Mouse (Mus musculus) intestine, postnatal 0 days (tissue): ENCODE measurements at regions not wholly inside any gene's neighbourhood (a gene's known extent, or its start where the extent isn't known, plus 50 kb on each side); places are given as distances from the start of the nearest gene placed in this dataset.

ENCODE experiments used
- ATAC-seq: fragments of 200-750 bp; cut with Nextera tagmentation; 2 replicates; pipeline ENCODE4 v1.8.0; 2017; ENCODE audit warnings: mild to moderate bottlenecking, moderate TSS enrichment, moderate library complexity
- H3K27ac ChIP-seq: fragments of 300-500 bp; sonication (generic); 2 replicates; pipeline ENCODE4 v1.5.1; 2014; ENCODE audit warnings: mild to moderate bottlenecking, low read depth, low read length, moderate library complexity
- H3K27me3 ChIP-seq: fragments of 300-500 bp; sonication (generic); replicated peaks from 2 replicates; pipeline ENCODE4 v1.6.1; 2014; ENCODE audit warnings: low read length, mixed read lengths; ENCODE audit not compliant: control insufficient read depth, insufficient read depth
- H3K36me3 ChIP-seq: fragments of 300-500 bp; sonication (generic); 2 replicates; pipeline ENCODE4 v1.6.1; 2014; ENCODE audit warnings: mild to moderate bottlenecking, moderate library complexity; ENCODE audit not compliant: control insufficient read depth, insufficient read depth
- H3K4me1 ChIP-seq: fragments of 300-500 bp; sonication (generic); replicated peaks from 2 replicates; pipeline ENCODE4 v1.6.1; 2014; ENCODE audit warnings: antibody characterized with exemption, low read length, mixed read lengths; ENCODE audit not compliant: control insufficient read depth, insufficient read depth
- H3K4me2 ChIP-seq: fragments of 300-500 bp; sonication (generic); replicated peaks from 2 replicates; pipeline ENCODE4 v1.6.1; 2014; ENCODE audit warnings: low read depth, mild to moderate bottlenecking, moderate library complexity
- H3K4me3 ChIP-seq: fragments of 300-500 bp; sonication (generic); 2 replicates; pipeline ENCODE4 v1.5.1; 2014; ENCODE audit warnings: low read depth, low read length
- H3K9ac ChIP-seq: fragments of 300-500 bp; sonication (generic); 2 replicates; pipeline ENCODE4 v1.6.1; 2014; ENCODE audit warnings: mild to moderate bottlenecking, low read depth, low read length
- H3K9me3 ChIP-seq: fragments of 300-500 bp; sonication (generic); 2 replicates; pipeline ENCODE4 v1.6.1; 2016; ENCODE audit warnings: mixed run types; ENCODE audit not compliant: control insufficient read depth
- CTCF ChIP-seq: sonication (generic); IDR thresholded peaks from 2 replicates; pipeline ENCODE4 v1.5.1; 2016; ENCODE audit warnings: low read depth, mild to moderate bottlenecking, control low read depth, antibody characterized with exemption, moderate library complexity
- WGBS: fragments of 180-500 bp; shearing (Covaris S2); extraction: QIAGEN DNeasy Blood & Tissue Kit; methylation state at CpG from one replicate; pipeline ENCODE4 v1.1.7; 2014; 5-methylcytosine and 5-hydroxymethylcytosine counted together

- H3K9ac ChIP-seq = no peak overlapping the region
- no peak overlapping the region for H3K4me3 ChIP-seq
- no peaks in the 10 kb centered on the region for H3K4me1 ChIP-seq
- WGBS = 11% methylated on average over 2 of the region's 2 CpGs
- H3K9me3 ChIP-seq = no peaks in the 10 kb centered on the region
- H3K27ac ChIP-seq = no peak overlapping the region
- peak overlapping the region; percentile 21; the same call in 1 of the 2 replicates for H3K4me2 ChIP-seq
- H3K36me3 ChIP-seq = no peaks in the 10 kb centered on the region
- TF ChIP-seq CTCF = no peak
- ATAC-seq = peak; percentile 51; the same call in 1 of the 2 replicates
- H3K27me3 ChIP-seq = no peaks in the 10 kb centered on the region
These were observed 131.1 kb upstream of the Tab2 start for GRCm38 (mm10) chr10:8087106-8087505.

- Histone ChIP-seq H3K4me1 (no peaks in the 10 kb centered on the region), H3K27ac (no peak overlapping the region), H3K36me3 (no peaks in the 10 kb centered on the region), H3K27me3 (no peaks in the 10 kb centered on the region), H3K9me3 (no peaks in the 10 kb centered on the region), H3K4me3 (no peak overlapping the region), H3K4me2 (no peak overlapping the region), H3K9ac (no peak overlapping the region)
- TF ChIP-seq CTCF = no peak
- WGBS = 55% methylated on average over 4 of the region's 4 CpGs
- ATAC-seq = no peak
These were observed 130.4 kb upstream of the Tab2 start for GRCm38 (mm10) chr10:8086442-8086841.

DNA sequence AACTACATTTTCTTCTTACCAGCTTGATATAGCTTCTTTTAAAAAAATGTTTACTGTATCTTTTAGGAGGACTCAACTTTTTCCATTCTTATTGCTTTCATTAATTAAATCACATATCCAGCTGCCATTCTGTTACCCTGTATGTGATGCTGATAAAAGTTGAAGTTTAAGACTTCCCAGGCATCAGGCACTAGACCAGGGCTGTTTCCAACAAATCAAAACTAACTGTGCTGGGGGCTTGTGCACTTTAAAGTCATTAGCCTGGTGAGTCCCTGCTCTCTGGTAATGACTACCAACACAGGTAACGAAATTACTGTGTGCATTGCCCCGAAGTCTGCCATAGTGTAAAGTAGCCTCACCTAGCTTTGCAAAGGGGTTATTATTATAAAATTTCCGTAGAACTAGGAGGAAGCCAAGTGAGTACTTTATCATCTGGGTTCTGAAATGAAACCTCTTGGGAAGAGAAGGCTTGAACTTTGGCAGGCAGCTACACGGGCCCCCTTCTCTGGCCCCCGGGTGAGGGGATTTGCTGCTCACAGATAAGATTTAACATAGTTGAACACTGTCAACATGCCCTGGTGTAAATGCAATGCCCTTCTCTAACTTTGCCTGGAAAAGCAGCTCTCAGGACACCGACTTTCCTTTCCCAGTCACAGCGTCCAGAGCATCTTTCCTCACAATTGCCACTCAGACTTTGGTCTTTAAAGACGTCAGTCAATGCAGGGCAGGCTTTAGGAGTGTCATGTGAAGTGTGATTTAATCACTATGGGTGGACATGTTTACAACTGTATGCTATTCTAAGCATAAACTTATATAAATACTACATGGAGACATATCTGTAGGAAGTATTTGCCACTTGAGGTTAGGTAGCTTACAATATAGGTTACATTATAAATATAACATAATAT is 122.1 kb upstream of the Tab2 start:
- peak overlapping the region; percentile 13; the same call in 1 of the 2 replicates for H3K4me2 ChIP-seq
- 36% methylated on average over 8 of the region's 8 CpGs for WGBS
- no peak for TF ChIP-seq CTCF
- H3K4me1 ChIP-seq = no peaks in the 10 kb centered on the region
- no peaks in the 10 kb centered on the region for H3K27me3 ChIP-seq
- no peak overlapping the region for H3K27ac ChIP-seq
- H3K4me3 ChIP-seq = no peak overlapping the region
- H3K36me3 ChIP-seq = no peaks in the 10 kb centered on the region
- H3K9me3 ChIP-seq = no peaks in the 10 kb centered on the region
- no peak overlapping the region for H3K9ac ChIP-seq
- ATAC-seq = peak; percentile 79

- WGBS = 76% methylated on average over 1 of the region's 1 CpGs
- no peak overlapping the region for H3K4me3 ChIP-seq
- H3K27me3 ChIP-seq = no peaks in the 10 kb centered on the region
- H3K36me3 ChIP-seq = no peaks in the 10 kb centered on the region
- H3K9me3 ChIP-seq = no peaks in the 10 kb centered on the region
- no peak for TF ChIP-seq CTCF
- no peaks in the 10 kb centered on the region for H3K4me1 ChIP-seq
- no peak overlapping the region for H3K4me2 ChIP-seq
- no peak for ATAC-seq
- H3K27ac ChIP-seq = no peak overlapping the region
- no peak overlapping the region for H3K9ac ChIP-seq
These were observed 116.4 kb upstream of the Tab2 start for GRCm38 (mm10) chr10:8072463-8072862.

- Histone ChIP-seq H3K27me3 (no peaks in the 10 kb centered on the region), H3K4me3 (no peak overlapping the region), H3K36me3 (no peaks in the 10 kb centered on the region), H3K9me3 (no peaks in the 10 kb centered on the region), H3K27ac (no peak overlapping the region), H3K4me2 (no peak overlapping the region), H3K4me1 (no peaks in the 10 kb centered on the region), H3K9ac (no peak overlapping the region)
- 69% methylated on average over 3 of the region's 3 CpGs for WGBS
- ATAC-seq = no peak
- no peak for TF ChIP-seq CTCF
These were observed 115.8 kb upstream of the Tab2 start for GRCm38 (mm10) chr10:8071858-8072257.

DNA sequence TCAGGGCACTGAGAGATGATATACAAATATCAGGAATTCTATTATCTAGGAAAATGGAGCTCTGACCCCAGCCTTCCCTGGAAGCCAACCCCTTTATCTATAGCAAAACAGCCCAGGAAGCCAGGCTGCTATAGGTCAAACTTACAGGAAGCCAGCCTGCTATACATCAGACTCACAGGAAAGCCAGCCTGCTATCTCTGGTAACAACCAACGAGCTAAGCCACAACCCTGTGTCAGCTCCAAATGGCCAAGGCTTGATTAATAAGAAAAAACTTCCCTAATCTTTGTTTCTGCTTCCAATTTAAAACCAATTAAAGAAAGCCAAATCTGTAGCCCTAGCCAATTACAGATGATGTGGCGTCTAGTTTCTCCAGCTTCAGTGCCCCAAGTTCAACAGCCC is 114.4 kb upstream of the Tab2 start:
- no peaks in the 10 kb centered on the region for H3K27me3 ChIP-seq
- H3K4me1 ChIP-seq = no peaks in the 10 kb centered on the region
- no peak for ATAC-seq
- 55% methylated on average over 2 of the region's 2 CpGs for WGBS
- no peak for TF ChIP-seq CTCF
- H3K36me3 ChIP-seq = no peaks in the 10 kb centered on the region
- H3K9ac ChIP-seq = no peak overlapping the region
- H3K4me2 ChIP-seq = no peak overlapping the region
- H3K9me3 ChIP-seq = no peaks in the 10 kb centered on the region
- H3K27ac ChIP-seq = no peak overlapping the region
- no peak overlapping the region for H3K4me3 ChIP-seq
